Comparison of ENCODE assay signal across 9 mouse cellular contexts in the genomic region with DNA sequence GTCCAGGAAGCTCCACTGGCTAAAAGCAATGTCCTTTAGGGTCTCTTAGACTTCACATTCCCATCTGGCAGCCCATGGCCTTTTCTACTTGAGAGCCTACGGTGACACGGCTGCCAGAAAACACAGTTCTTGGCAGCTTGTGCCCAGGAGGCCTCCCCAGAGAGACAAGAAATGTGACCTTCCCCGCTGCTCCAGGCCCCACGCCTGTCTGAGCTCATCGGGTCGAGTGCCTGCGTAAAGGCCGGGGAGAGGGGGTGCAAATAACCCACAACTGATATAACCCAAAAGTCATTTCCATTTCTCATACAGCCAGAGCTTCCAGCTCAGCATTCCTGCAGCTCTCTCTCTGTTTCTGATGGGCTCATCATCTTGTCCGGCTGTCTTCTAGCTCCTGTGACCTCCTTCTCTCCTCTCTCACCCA. TPM values are rescaled to one million over a fixed set of nuclear protein-coding genes. Genes with fewer than 3 reads are reported as not detected.
DNase-seq lines count a peak whose midpoint lies in the region; ATAC-seq and TF ChIP-seq lines count a peak whose summit lies in the region.
"Had no signal": no experiment of that assay in that cellular context is flagged by ENCODE, and none has a peak within 500 bp of the region (broad histone marks: within the 10 kb centered on the region; RNA-seq: fewer than 3 reads in every experiment).

No protein-coding gene starts in this region.

- ATAC-seq in forebrain, embryonic 11.5 days (replicated peaks; ENCODE audit: low FRiP score), result no peak
- ATAC-seq in limb, embryonic 12.5 days (ENCODE audit: insufficient number of reproducible peaks, insufficient read depth, low FRiP score, low TSS enrichment, low read depth), result no peak
- no peak for ATAC-seq in intestine, postnatal 0 days

- no peak overlapping the region for H3K4me2 ChIP-seq in forebrain, embryonic 11.5 days (ENCODE audit: low read depth, low read length, severe bottlenecking)
- H3K4me2 ChIP-seq in limb, embryonic 12.5 days, result no peak overlapping the region
- H3K4me2 ChIP-seq in intestine, postnatal 0 days (replicated peaks; ENCODE audit: low read depth), result no peak overlapping the region
- H3K4me2 ChIP-seq: neural tube, embryonic 12.5 days had no signal

- DNase-seq in forebrain, embryonic 10.5 days (ENCODE audit: extremely low spot score, low spot score), result no peak
- DNase-seq in forebrain, embryonic 11.5 days (ENCODE audit: low spot score), result no peak
- peak; percentile 56 for DNase-seq in MN1 (ENCODE audit: low spot score)
- DNase-seq in gastrocnemius, postnatal 10 days, result peak; percentile 59
- DNase-seq in embryo, embryonic 10 days (ENCODE audit: low spot score), result no peak
- DNase-seq in spleen, postnatal 10 days (ENCODE audit: low spot score in 2 of 2), result no peak

- H3K27me3 ChIP-seq in forebrain, embryonic 10.5 days (ENCODE audit: poor library complexity, severe bottlenecking), result no peaks in the 10 kb centered on the region
- H3K27me3 ChIP-seq in forebrain, embryonic 11.5 days (ENCODE audit: control insufficient read depth, insufficient read depth, low read length), result no peaks in the 10 kb centered on the region
- no peaks in the 10 kb centered on the region for H3K27me3 ChIP-seq in limb, embryonic 12.5 days
- no peaks in the 10 kb centered on the region for H3K27me3 ChIP-seq in intestine, postnatal 0 days (replicated peaks; ENCODE audit: control insufficient read depth, insufficient read depth, low read length)
- H3K27me3 ChIP-seq: neural tube, embryonic 12.5 days had no signal

- no peak for TF ChIP-seq CTCF in intestine, postnatal 0 days (IDR thresholded peaks at IDR 0.05; ENCODE audit: low read depth)

- 0 out of 2 replicates have a peak overlapping the region, but pooled peaks have one; percentile 40 for H3K27ac ChIP-seq in forebrain, embryonic 10.5 days
- no peak overlapping the region for H3K27ac ChIP-seq in forebrain, embryonic 11.5 days (ENCODE audit: low read depth, low read length)
- peak overlapping the region; percentile 9; the same call in 1 of the 2 replicates for H3K27ac ChIP-seq in limb, embryonic 12.5 days
- H3K27ac ChIP-seq in intestine, postnatal 0 days (ENCODE audit: low read depth, low read length), result no peak overlapping the region
- H3K27ac ChIP-seq: neural tube, embryonic 12.5 days had no signal

- 84% methylated on average over 9 of the region's 9 CpGs for WGBS in forebrain, embryonic 10.5 days
- WGBS in forebrain, embryonic 11.5 days, result 76% methylated on average over 9 of the region's 9 CpGs
- WGBS in limb, embryonic 12.5 days, result 69% methylated on average over 9 of the region's 9 CpGs
- 45% methylated on average over 9 of the region's 9 CpGs for WGBS in intestine, postnatal 0 days

- peaks cover 25% of the 10 kb centered on the region for H3K4me1 ChIP-seq in forebrain, embryonic 10.5 days
- no peaks in the 10 kb centered on the region for H3K4me1 ChIP-seq in forebrain, embryonic 11.5 days (replicated peaks; ENCODE audit: control insufficient read depth, insufficient read depth, low read length)
- peaks cover 58% of the 10 kb centered on the region for H3K4me1 ChIP-seq in limb, embryonic 12.5 days (replicated peaks)
- no peaks in the 10 kb centered on the region for H3K4me1 ChIP-seq in intestine, postnatal 0 days (replicated peaks; ENCODE audit: control insufficient read depth, insufficient read depth, low read length)

- no peak overlapping the region for H3K4me3 ChIP-seq in forebrain, embryonic 10.5 days
- no peak overlapping the region for H3K4me3 ChIP-seq in forebrain, embryonic 11.5 days (ENCODE audit: low read depth, low read length)
- no peak overlapping the region for H3K4me3 ChIP-seq in limb, embryonic 12.5 days (replicated peaks)
- no peak overlapping the region for H3K4me3 ChIP-seq in intestine, postnatal 0 days (ENCODE audit: low read depth, low read length)
- H3K4me3 ChIP-seq: neural tube, embryonic 12.5 days had no signal

- H3K9ac ChIP-seq in forebrain, embryonic 11.5 days (ENCODE audit: low read length), result no peak overlapping the region
- no peak overlapping the region for H3K9ac ChIP-seq in limb, embryonic 12.5 days (replicated peaks)
- H3K9ac ChIP-seq in intestine, postnatal 0 days (ENCODE audit: low read depth, low read length), result no peak overlapping the region
- H3K9ac ChIP-seq: neural tube, embryonic 12.5 days had no signal

- H3K36me3 ChIP-seq in forebrain, embryonic 10.5 days (replicated peaks), result no peaks in the 10 kb centered on the region
- no peaks in the 10 kb centered on the region for H3K36me3 ChIP-seq in forebrain, embryonic 11.5 days (ENCODE audit: control insufficient read depth, insufficient read depth, low read length)
- H3K36me3 ChIP-seq in limb, embryonic 12.5 days, result no peaks in the 10 kb centered on the region
- H3K36me3 ChIP-seq in intestine, postnatal 0 days (ENCODE audit: control insufficient read depth, insufficient read depth), result no peaks in the 10 kb centered on the region
- H3K36me3 ChIP-seq: neural tube, embryonic 12.5 days had no signal

- H3K9me3 ChIP-seq in forebrain, embryonic 10.5 days, result no peaks in the 10 kb centered on the region
- H3K9me3 ChIP-seq in forebrain, embryonic 11.5 days (ENCODE audit: control insufficient read depth, low read length), result no peaks in the 10 kb centered on the region
- H3K9me3 ChIP-seq in limb, embryonic 12.5 days, result no peaks in the 10 kb centered on the region
- no peaks in the 10 kb centered on the region for H3K9me3 ChIP-seq in intestine, postnatal 0 days (ENCODE audit: control insufficient read depth)
- H3K9me3 ChIP-seq: neural tube, embryonic 12.5 days had no signal

RNA-seq across cellular contexts. Expression of gene Ip6k3, which starts 13.8 kb away (rescaled TPM):
- 0.06 TPM in 1 of 2 replicates, not detected in the other for polyA plus RNA-seq in forebrain, embryonic 10.5 days (2016; fragmentation: Nextera tagmentation; extraction: Ambion mirVana)
- 0.08 and 0.19 TPM in 2 replicates for polyA plus RNA-seq in forebrain, embryonic 11.5 days (2014; fragmentation: Nextera tagmentation; extraction: Ambion mirVana)
- 10 to 100 TPM; 63.5 to 81.2 TPM for total RNA-seq in gastrocnemius, postnatal 10 days (2021)
- polyA plus RNA-seq in limb, embryonic 12.5 days (2016; fragmentation: Nextera tagmentation; extraction: Ambion mirVana), result 0.20 and 0.45 TPM in 2 replicates
- polyA plus RNA-seq in intestine, postnatal 0 days (2015; fragmentation: Nextera tagmentation; extraction: Ambion mirVana), result not detected in 2 replicates

RNA-seq across cellular contexts. Expression of gene Uqcc2, which starts 20.1 kb away (rescaled TPM):
- 394 and 405 TPM in 2 replicates for polyA plus RNA-seq in forebrain, embryonic 10.5 days (2016; fragmentation: Nextera tagmentation; extraction: Ambion mirVana)
- polyA plus RNA-seq in forebrain, embryonic 11.5 days (2014; fragmentation: Nextera tagmentation; extraction: Ambion mirVana), result 330 and 336 TPM in 2 replicates
- 100 to 1,000 TPM; 300 to 343 TPM for total RNA-seq in gastrocnemius, postnatal 10 days (2021)
- 350 and 361 TPM in 2 replicates for polyA plus RNA-seq in limb, embryonic 12.5 days (2016; fragmentation: Nextera tagmentation; extraction: Ambion mirVana)
- 190 and 206 TPM in 2 replicates for polyA plus RNA-seq in intestine, postnatal 0 days (2015; fragmentation: Nextera tagmentation; extraction: Ambion mirVana)

RNA-seq across cellular contexts. Expression of gene Lemd2, which starts 50.5 kb away (rescaled TPM):
- 14.8 TPM in 2 replicates for polyA plus RNA-seq in forebrain, embryonic 10.5 days (2016; fragmentation: Nextera tagmentation; extraction: Ambion mirVana)
- polyA plus RNA-seq in forebrain, embryonic 11.5 days (2014; fragmentation: Nextera tagmentation; extraction: Ambion mirVana), result 18.1 and 27.8 TPM in 2 replicates
- total RNA-seq in gastrocnemius, postnatal 10 days (2021), result 10 to 100 TPM; 23.2 to 30.1 TPM
- 30.7 and 31.0 TPM in 2 replicates for polyA plus RNA-seq in limb, embryonic 12.5 days (2016; fragmentation: Nextera tagmentation; extraction: Ambion mirVana)
- 9.9 and 10.1 TPM in 2 replicates for polyA plus RNA-seq in intestine, postnatal 0 days (2015; fragmentation: Nextera tagmentation; extraction: Ambion mirVana)

Comparison
In these comparisons a context has a peak if more than half of its experiments do, and no peak if none do; other contexts are left out.
1. H3K27ac ChIP-seq: peak in forebrain, embryonic 10.5 days (single experiment) and limb, embryonic 12.5 days (single experiment); none in forebrain, embryonic 11.5 days (single experiment) and intestine, postnatal 0 days (single experiment).
2. DNase-seq: peak in MN1 (single experiment) and gastrocnemius, postnatal 10 days (single experiment); none in forebrain, embryonic 10.5 days (single experiment), forebrain, embryonic 11.5 days (single experiment), embryo, embryonic 10 days (single experiment) and spleen, postnatal 10 days (0 of 2).